8 mouse cellular contexts compared by ENCODE assay signal in the genomic region with DNA sequence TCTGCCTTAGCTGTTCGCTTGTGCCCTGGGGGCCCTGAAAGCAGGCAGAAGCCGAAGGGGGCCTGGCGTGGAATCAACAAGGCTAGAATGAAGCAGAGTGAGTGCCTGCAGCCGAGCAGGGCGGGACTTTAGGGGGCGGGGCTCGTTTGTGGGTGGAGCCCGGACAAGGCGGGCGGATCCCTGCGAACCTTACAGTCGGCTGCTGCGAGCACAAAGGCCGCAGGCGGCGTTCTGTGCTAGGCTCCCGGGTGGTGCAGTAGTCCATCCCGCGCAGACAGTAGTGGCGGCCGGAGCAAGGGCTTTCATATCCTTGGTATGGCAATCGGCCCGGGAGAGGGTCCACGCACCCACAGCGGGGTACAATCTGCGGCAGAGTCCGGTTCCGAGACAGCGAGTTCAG. TPM values are rescaled to one million over a fixed set of nuclear protein-coding genes. Genes with fewer than 3 reads are reported as not detected.
A peak's percentile ranks its signal among the peaks of the same experiment; 100 is the strongest.
DNase-seq lines count a peak whose midpoint lies in the region; ATAC-seq lines count a peak whose summit lies in the region.

No protein-coding gene starts in this region.

- WGBS in hindbrain, embryonic 14.5 days, result under 1% methylated on average over 29 of the region's 29 CpGs

- H3K9me3 ChIP-seq in hindbrain, embryonic 14.5 days (ENCODE audit: control insufficient read depth, low read length), result no peaks in the 10 kb centered on the region

- peak overlapping the region; percentile 80 for H3K4me2 ChIP-seq in hindbrain, embryonic 14.5 days (replicated peaks)

- peaks cover 15% of the 10 kb centered on the region for H3K4me1 ChIP-seq in hindbrain, embryonic 14.5 days (replicated peaks; ENCODE audit: control insufficient read depth, insufficient read depth, low read length)

- ATAC-seq in activated CD4-positive, CD25-positive, alpha-beta regulatory T cell, adult 4 months, result peak; percentile 72
- peak; percentile 78 for ATAC-seq in hindbrain, embryonic 14.5 days (ENCODE audit: low FRiP score)

- peak; percentile 72 to 85 for DNase-seq in cerebellum, postnatal 4 days (ENCODE audit: low spot score in 2 of 2)
- DNase-seq in frontal cortex, postnatal 36 days (ENCODE audit: low spot score in 2 of 2), result peak; percentile 80 to 81
- peak; percentile 79 for DNase-seq in hindbrain, embryonic 14.5 days (ENCODE audit: low spot score)
- DNase-seq in left cerebral cortex, adult 18-20 months (ENCODE audit: low spot score in 2 of 2), result peak; percentile 82 to 86
- DNase-seq in lung, postnatal 4 days, result peak; percentile 90
- peak; percentile 90 for DNase-seq in retina, postnatal 1 day
- peak; percentile 86 for DNase-seq in thymus, postnatal 4 days

- H3K4me3 ChIP-seq in hindbrain, embryonic 14.5 days (replicated peaks; ENCODE audit: low read length), result peak overlapping the region; percentile 44

- H3K36me3 ChIP-seq in hindbrain, embryonic 14.5 days (replicated peaks; ENCODE audit: control insufficient read depth, insufficient read depth), result no peaks in the 10 kb centered on the region

- H3K27ac ChIP-seq in hindbrain, embryonic 14.5 days, result peak overlapping the region; percentile 68

- peak overlapping the region; percentile 72 for H3K9ac ChIP-seq in hindbrain, embryonic 14.5 days

- H3K27me3 ChIP-seq in hindbrain, embryonic 14.5 days (ENCODE audit: control insufficient read depth, insufficient read depth, low read length), result peaks cover 4% of the 10 kb centered on the region; the same call in 1 of the 2 replicates

RNA-seq across cellular contexts. Expression of gene AI464131, which starts 4.0 kb away (rescaled TPM):
- not detected for polyA plus RNA-seq in activated CD4-positive, CD25-positive, alpha-beta regulatory T cell, adult 4 months (2017; shearing (Covaris generic))
- 10.3 and 12.4 TPM in 2 replicates for polyA plus RNA-seq in hindbrain, embryonic 14.5 days (2014; fragmentation: Nextera tagmentation; extraction: Ambion mirVana)
- total RNA-seq in left cerebral cortex, adult 18-20 months (2021), result 10 to 100 TPM; 23.5 to 24.3 TPM

RNA-seq across cellular contexts. Expression of gene 1110017D15Rik, which starts 10.2 kb away (rescaled TPM):
- polyA plus RNA-seq in activated CD4-positive, CD25-positive, alpha-beta regulatory T cell, adult 4 months (2017; shearing (Covaris generic)), result not detected
- 19.5 and 24.2 TPM in 2 replicates for polyA plus RNA-seq in hindbrain, embryonic 14.5 days (2014; fragmentation: Nextera tagmentation; extraction: Ambion mirVana)
- 1 to 10 TPM; 5.1 to 5.7 TPM for total RNA-seq in left cerebral cortex, adult 18-20 months (2021)

RNA-seq across cellular contexts. Expression of gene Nudt2, which starts 42.0 kb away (rescaled TPM):
- 10 to 100 TPM; 15.5 to 25.6 TPM for polyA plus RNA-seq in activated CD4-positive, CD25-positive, alpha-beta regulatory T cell, adult 4 months (2017; shearing (Covaris generic))
- polyA plus RNA-seq in hindbrain, embryonic 14.5 days (2014; fragmentation: Nextera tagmentation; extraction: Ambion mirVana), result 72.5 and 82.6 TPM in 2 replicates
- total RNA-seq in left cerebral cortex, adult 18-20 months (2021), result 10 to 100 TPM; 31.9 to 33.9 TPM

RNA-seq across cellular contexts. Expression of gene Kif24, which starts 42.2 kb away (rescaled TPM):
- polyA plus RNA-seq in activated CD4-positive, CD25-positive, alpha-beta regulatory T cell, adult 4 months (2017; shearing (Covaris generic)), result 1 to 10 TPM; 2.2 to 2.5 TPM
- polyA plus RNA-seq in hindbrain, embryonic 14.5 days (2014; fragmentation: Nextera tagmentation; extraction: Ambion mirVana), result 2.3 and 3.4 TPM in 2 replicates
- total RNA-seq in left cerebral cortex, adult 18-20 months (2021), result 1 to 10 TPM in 1 of 2 experiments, under 1 TPM in 1; 0.49 to 1.2 TPM

Comparison
In these comparisons a context has a peak if more than half of its experiments do, and no peak if none do; other contexts are left out.
1. Peak in every context shown above with its lines: DNase-seq, ATAC-seq, H3K4me3 ChIP-seq and H3K27ac ChIP-seq.
2. RNA of gene AI464131, which starts 4.0 kb away (polyA plus RNA-seq): 10.3 to 12.4 TPM in hindbrain, embryonic 14.5 days; not detected in activated CD4-positive, CD25-positive, alpha-beta regulatory T cell, adult 4 months; every median in the first group is over 10 times any median in the second.
3. RNA of gene 1110017D15Rik, which starts 10.2 kb away (polyA plus RNA-seq): 19.5 to 24.2 TPM in hindbrain, embryonic 14.5 days; not detected in activated CD4-positive, CD25-positive, alpha-beta regulatory T cell, adult 4 months; every median in the first group is over 10 times any median in the second.